Mouse (Mus musculus) cerebellum, postnatal 4 days (tissue): ENCODE results near the gene Map3k4.
"Not testable (repeated sequence)": the region's sequence is repeated elsewhere in the genome, so short reads cannot be mapped to it uniquely, and the experiment has no call there.

Experiments used
- DNase-seq, 2 experiments: peaks; one replicate each; pipeline ENCODE4 v3.0.0; 2022; ENCODE audit warnings: low spot score in 2 of 2, mixed read lengths in 1 of 2

The Map3k4 gene

DNA sequence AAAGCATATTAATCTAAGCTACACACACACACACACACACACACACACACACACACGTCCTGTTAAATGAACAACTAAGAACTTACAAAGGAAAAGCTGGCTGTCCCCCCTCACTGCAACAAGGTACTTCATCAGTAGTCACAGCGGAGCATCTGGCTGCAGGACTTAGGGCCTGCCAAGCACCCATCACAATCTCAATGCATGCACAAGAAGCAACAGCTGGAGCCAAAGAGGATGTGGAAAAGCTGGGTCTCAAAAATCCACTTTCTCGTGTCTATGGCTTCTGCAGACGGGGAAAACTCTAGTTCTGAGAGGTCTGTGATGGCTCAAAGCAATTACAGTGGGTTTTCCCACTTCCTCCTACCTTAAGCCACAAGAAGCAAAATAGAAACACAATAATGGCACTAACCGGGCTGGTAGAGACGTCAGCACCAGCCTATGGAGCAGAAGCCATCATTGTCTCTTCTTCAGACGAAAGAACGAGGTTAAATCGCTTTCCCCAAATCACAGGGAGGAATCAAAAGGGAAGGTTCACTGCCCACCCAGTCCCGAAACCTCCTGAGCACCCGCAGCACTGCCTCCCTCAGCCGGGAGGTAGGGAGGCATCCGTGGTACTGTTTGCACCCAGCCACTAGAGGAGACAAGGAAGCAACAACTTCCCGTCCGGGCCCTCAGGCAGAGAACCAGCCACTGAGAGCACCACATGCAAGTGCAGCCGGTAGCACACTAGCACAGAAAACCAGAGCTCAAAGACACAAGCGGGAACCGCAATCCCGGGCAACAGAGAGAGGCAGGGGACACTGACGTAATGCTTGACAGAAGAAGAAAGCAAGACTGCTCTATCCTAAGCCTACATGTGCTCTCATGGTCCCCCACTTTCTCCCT is 11.1 kb downstream of the Map3k4 start:
- peak in 1 of 2 experiments; percentile 12 for DNase-seq

DNA sequence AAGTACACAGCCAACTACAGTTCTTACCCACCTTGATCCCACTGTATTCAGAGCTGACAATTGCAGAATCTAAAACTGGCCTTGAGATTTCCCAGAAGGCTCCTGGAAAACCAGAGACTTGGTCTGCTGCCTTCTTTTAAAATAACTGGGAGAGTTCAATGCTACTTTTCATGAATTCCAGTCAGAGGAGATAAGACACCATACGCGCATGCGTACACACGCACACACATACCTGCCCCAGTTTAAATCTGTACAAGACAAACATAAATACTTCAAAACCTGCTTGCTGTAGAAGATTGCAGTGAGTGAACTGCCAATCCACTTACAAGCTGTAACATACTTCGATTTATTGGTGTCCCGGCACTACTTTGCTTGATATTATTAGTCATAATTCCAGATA is 13.9 kb downstream of the Map3k4 start:
- no peak for DNase-seq

DNA sequence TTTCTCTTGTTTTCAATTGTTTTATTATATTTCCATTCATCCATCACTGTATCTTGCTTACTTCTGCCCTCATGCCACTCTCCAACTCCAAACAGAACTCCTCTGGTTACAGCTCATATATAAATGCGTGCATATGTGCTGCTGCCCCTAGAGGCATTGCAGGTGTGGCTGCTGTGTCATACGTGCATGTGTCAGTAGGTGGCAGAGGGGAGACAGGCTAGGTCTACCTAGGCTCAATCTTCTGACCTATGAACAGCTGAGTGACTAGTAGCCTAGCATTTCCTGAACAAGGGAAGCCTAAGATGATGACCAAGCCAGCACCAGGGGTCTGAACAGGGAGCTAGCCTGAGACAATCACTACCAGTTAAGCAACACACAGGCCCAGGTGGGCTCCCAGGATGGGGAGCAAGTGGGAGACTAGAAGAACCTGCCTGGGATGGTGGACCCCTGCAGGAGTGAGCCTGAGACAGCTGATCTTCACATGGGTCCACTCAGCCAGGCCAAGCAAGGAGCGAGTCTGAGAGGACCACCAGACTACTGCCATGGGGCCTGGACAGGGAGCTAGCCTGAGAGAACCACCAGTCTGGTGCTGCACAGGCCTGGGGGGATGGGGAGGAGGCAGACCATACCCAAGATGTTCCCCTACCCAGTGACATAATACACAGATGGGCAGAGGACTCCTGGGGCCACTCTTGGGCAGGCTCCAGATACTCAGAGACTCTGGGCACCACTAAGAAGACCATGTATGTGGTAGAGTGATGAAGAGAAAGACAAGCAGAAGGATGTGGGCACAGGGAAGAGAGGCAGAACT is 17.5 kb downstream of the Map3k4 start:
- DNase-seq = peak in 1 of 2 experiments; percentile 34

DNA sequence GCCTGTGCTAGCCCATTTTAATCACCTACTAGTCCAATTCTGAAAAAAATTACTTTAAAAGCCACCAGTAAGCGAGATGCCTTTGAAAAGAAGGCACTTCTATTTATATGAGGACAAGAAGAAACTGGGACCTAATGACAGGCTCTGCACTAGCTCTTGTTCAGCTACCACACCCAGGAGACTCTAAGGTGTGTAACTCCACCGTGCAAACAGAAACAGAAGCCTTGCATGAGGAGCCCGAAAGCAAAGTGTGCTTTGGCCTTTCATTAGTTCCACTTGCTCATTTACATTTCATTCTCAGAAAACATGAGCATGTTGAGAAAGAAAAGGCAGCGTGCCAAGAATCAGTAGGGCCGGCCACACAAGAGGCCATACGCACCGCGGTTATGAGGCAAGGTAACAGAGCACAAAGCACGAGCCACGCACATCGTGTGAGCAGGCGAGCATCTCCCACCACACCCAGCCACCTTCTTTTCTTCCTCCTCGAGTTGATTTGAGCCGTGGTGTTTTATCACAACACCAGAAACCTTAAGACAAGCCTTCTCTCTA is 18.4 kb downstream of the Map3k4 start:
- no peak for DNase-seq

DNA sequence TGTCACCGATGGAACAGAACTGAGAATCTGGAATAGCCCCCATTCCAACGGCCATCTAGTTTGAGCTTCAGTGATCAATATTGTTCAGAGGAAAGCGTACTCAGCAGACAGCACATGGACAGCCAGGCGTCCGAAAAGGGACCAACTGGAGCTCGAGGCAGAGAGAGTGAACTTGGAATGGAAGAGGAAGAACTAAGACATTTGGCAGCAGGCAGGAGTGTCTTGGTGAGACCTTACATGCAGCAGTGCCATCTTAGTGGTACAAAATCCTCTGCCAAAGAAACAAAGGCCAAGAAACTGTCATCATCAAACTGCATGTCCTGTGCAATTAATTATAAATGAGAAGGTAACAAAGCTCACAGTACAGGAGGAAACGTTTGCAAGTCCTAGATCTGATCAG is 19.2 kb downstream of the Map3k4 start:
- DNase-seq = no peak

DNA sequence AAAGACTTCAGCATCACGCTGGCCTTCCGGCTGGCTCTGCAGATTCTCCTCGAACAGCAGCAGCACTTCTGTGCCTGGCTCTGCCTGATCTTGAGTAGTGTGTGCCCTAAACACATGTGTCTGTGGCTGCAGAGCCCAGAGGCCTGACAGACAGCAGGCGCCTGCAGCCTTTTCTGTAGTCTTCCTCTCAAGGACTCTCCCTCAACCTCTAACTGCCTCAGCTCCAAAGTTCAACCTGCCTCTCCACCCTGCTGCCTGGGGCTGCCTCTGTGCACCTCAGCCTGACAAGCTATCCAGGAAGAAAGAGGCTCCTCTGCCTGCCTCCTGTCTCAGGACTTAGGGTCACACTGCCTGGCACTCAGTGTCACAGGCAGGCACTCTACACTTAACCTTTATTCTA is 20.6 kb downstream of the Map3k4 start:
- DNase-seq = peak in 1 of 2 experiments; percentile 11

DNA sequence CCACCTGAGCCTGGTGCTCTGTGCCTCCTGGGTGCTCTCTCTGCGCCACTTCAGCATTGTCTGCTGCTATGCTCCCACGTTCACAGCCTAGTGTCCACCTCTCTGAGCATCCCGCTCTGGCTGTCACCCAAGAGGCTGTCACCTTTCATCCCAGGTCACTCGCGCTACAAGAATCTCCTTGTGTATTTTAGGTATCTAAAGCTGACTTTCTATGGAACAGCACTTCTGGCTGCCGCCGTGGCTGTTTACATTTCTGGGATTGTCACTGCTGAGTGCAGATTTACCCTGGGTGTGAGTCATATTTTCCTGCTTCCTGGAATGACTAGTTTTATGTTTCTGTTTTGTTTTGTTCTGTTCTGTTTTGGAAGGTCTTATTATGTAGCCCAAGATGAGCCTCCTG is 21.3 kb downstream of the Map3k4 start:
- DNase-seq = peak in 1 of 2 experiments; percentile 15

DNA sequence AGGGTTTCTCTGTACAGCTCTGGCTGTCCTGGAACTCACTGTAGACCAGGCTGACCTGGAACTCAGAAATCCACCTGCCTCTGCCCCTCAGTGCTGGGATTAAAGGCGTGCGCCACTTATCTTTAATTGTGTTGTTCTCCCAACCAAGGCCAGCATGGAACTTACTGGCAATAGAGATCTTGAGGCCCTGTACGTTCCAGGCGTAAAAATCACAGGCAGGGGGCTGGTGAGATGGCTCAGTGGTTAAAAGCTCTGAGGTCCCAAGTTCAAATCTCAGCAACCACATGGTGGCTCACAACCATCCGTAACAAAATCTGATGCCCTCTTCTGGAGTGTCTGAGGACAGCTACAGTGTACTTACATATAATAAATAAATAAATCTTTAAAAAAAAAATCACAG is 22.7 kb downstream of the Map3k4 start:
- DNase-seq = peak in 1 of 2 experiments; percentile 1

DNA sequence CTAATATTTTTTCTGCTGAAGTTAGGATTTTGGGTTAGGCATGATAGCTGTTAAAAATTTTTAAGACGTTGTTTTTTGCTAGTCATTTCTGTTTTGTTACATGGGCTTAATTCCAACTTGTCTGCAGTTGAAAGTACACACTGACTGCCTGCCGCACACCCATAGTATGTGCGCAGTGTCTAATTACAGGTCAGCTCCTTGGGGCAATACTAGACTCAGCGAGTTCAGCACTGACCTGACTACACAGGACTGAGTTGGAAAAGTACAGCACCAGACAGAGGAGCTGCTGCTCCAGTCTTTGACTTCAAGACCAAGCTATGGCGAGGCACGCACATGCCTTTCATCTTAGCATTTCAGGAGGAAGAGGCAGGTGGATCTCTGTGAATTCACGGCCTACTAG is 24.2 kb downstream of the Map3k4 start:
- no peak for DNase-seq

DNA sequence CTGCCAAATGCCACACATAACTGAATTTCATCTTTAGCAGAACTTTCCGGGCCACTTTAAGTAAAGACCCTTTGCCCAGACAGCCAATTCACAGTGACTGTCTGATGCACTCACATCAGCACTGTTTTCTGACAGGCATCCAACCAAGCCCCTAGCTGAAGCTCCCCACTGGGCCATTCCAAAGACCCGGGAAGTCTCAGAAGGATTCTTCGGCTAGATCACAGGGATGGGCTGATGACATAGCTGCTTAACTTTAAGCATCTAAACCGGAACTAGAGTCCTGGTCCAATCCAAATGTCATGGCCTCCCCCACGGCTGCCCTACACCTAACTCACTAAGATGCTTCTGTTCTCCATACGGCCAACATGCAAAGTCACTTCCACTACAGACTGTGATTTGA is 25.0 kb downstream of the Map3k4 start:
- no peak for DNase-seq

DNA sequence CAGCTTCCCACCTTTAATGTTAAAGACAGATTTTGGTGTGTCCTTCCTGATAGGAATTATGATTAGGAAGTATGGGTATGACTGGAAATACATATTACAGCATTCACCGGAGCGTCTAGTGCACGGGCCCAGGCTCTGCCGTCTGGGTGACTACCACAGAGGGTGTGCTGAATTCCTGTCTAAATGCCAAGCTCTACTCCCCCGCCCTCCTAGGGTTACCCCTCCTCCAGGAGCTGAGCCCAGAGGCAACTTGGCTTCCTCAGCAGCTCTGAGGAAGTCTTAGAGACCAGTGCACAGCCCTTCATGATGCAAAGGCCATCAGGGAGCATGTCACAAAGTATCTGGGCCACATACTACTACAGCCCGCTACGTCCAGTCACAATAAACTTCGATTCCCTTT is 25.7 kb downstream of the Map3k4 start:
- DNase-seq = no peak

DNA sequence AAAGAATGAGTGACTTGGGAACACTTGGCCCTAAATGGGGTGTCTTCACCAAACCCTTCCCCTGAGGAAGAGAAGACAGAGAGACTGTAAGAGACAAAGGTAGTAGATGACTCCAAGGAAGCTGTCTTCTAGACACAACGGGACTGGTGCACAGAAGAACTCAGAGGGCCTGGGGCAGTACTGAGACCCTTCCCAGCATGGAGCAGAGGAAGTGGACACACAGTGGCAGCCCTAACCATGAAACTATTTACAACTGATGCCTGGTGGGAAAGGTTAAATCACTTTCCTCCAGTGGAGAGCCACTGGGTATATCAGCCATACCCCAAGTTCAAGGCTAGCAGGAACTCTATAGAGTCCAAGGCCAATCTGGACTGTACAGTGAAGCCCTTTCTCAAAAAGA is 26.2 kb downstream of the Map3k4 start:
- DNase-seq = no peak

DNA sequence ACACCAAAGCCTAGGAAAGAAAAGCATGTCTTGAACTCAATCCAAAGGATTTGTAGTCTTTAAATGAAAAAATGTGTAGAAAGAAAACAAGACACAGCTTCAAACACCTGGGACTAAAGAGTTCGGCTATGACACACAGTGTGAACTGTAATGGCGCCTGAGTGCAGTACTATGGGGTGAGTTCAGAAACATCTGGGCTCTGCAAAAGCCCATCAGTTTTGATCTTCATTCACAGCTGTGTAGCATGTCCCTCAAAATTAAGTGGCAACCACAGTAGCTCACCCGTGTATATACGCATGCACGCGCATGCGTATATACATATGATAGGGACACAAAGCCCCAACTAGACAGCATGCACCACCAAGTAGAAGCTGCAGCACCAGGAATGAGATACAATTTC is 27.4 kb downstream of the Map3k4 start:
- no peak for DNase-seq

DNA sequence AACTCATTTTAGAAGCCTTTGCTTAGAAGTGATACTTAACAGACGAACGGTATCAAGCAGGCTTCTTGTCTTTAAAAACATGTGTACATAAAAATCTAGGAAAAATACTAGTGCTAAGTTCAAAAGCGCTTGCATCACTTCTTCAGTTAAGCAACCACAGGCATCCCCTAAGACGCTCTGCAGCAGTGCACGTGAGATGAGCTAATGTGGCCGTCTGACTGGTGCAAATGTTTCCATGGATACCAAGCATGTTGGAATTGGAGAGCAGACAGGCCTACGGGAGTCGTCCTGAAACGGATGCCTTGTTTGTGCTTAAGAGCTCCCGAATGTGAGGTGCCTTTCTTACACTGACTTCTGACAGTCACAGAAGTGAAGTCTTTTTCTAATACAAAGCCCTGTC is 27.9 kb downstream of the Map3k4 start:
- DNase-seq = no peak

DNA sequence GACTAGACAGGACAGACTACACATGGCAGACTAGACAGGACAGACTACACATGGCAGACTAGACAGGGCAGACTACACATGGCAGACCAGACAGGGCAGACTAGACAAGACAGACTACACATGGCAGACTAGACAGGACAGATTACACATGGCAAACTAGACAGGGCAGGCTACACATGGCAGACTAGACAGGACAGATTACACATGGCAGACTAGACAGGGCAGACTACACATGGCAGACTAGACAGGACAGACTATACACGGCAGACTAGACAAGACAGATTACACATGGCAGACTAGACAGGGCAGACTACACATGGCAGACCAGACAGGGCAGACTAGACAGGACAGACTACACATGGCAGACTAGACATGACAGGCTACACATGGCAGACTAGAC is 28.8 kb downstream of the Map3k4 start:
- DNase-seq = not testable (repeated sequence)

DNA sequence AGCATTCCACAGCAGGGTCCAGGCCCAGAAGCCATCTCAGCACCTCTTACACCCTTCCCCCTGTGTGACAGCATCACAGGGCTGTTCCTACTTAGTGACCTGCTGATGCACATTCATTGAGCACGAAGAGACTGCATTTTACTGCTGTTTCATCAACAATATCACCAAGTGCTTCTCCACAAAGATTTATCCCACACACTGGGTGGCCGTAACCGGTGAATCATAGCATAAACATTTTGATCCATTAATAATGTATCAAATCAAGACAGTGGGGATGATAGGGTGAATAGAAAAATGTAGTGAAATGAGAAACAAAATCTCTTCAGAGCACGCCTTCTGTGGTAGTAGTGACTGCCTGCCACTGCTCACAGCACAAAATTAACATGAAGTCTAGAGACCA is 29.7 kb downstream of the Map3k4 start:
- no peak for DNase-seq

DNA sequence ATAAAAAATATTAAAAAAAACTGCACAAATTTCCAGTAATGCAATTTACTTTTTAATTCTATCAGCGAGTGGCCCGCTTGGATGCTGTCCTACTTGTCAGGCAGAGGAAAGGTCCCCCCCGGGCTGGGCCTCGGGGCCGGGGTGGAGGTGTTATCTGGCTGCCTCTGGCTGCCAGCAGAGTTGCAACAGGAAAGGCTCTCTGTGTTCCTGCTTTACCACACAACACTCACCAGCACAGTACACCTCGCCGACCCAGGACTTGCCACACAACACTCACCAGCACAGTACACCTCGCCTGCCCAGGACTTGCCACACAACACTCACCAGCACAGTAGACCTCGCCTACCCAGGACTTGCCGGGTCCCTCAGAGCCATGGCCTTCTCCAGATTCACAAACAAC is 38.8 kb downstream of the Map3k4 start:
- DNase-seq = no peak

DNA sequence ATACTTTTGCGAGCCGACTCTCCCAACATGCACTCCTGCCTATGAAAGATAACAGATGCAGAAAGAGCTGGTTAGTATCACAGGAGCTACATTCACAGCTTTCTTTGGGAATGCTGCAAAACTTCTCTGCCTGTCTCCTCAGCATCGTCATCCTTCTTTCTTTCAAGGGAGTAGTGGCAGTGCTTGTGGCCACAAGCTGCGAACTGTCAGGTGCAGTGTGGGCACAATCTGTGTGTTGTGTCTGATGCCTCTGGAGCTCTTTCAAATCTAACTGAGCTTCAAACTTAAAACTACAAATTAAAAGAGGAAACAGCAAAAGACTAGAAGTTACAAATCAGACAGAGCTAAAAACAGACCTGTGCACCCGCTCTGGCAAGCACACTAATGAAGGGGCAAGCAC is 40.5 kb downstream of the Map3k4 start:
- DNase-seq = no peak

DNA sequence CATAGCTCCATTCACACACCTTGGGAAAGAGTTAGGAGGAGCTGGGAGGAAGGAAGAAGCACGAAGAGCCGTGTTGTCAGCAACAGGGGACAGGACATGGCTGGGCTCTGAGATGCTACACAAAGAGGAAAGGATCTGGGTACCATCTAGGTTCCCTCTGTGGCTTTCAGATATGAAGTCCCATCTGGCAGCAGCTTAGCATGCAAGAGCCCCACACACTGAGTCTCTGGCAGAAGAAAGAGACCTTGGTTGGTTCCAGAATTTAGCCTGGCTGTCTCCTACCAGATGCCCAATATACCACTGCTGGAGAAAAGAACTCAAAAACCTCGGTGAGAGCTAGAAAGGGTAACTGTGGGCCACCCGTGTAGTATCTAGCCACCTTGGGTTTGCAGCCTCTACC is 41.3 kb downstream of the Map3k4 start:
- no peak for DNase-seq

DNA sequence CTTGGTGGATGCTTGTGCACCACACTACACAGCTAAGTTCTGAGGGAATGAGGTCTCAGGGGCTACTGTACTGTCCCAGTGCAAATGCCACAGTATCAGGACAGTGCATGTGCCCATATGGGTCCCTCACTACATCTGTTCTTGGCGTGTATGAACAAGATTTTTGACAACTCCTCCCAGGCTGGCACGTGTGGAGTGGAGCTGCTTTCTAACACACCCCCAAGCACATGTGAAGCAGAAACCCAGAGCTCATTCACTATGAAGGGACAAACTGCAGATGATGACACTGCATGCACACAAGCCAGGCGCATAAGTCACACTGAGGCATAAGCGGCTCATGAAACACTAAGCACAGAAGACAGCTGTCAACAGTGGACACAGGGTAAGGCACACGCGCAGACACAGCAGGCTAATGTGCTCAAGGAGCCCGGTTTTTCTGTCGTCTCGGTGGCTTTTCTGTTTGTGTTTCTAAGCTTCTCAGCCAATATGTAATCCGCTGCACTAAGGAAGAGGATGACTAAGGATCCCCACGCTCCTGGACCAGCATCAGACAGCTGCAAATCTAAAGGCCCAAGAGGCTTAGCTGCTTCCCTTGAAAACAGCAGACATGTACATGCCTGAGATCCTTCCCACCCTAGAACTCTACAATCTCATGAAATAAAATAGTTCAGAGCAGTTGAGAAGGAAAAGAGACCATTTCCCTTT is 41.9 kb downstream of the Map3k4 start:
- DNase-seq = no peak

DNA sequence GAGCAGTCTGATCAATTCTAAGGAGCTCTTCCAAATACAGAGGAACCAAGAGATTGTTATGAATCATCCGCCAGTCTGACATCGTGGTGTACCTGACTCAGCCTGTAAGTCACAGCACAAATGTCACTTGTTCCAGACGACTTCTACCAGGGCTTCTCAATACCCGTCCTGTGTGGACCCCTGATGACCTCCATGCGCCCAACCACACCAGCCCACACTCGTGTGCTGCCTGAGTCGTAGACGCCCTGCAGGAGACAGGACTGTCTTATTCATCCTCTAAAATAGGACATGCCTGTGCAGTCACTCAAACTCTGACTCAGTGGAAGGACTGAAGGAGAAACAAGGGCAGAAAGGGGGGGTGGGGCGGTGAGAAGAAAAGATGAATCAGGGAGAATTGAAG is 42.8 kb downstream of the Map3k4 start:
- DNase-seq = no peak

DNA sequence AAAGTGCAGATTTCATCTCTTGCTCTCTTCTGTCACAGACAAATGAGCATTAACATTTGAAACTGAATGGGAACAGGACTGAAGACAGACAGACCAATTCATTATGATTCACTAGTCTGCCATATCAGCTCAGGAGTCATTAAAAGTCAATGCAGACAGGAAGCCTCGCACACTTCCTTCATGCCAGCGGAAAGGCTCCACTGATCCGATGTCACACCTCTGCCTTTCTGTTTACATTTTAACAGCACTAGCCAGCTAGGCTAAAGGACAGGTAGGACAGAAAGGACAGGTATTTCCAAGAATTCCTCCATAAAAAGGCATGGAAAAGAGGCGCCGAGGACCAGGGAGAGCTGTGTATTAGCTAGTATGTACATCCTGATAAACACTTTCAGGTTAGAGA is 45.6 kb downstream of the Map3k4 start:
- DNase-seq = no peak
